Mouse (Mus musculus): Measurements from ENCODE around the gene Flywch1. TPM values are rescaled to one million over a fixed set of nuclear protein-coding genes. Genes with fewer than 3 reads are reported as not detected.

Gene Flywch1
- total RNA-seq, 2 experiments from 2014 or later = 32.8 to 33.4 TPM

DNA sequence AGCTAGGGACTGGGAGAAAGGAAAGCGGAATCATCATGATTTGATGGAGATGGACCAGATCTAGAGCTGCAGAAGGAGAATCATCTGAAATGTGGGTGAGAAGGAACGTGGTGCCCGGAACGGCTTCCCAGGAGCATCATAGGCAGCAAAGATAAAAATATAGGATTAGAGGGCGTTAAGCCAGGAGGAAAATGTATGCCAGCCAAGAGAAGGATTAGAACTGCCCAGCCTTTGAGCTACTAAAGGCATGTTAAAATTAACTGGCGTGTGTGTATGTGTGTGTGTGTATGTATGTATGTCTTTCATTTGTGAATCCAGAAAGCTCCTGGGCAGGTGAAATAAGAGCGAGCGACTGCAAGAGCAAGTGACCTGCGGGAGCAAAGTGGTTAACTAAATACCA, 68.1 kb downstream of the Flywch1 start:
- no peak for DNase-seq

Other genes with a start within 250 kb of the Flywch1 start
- 1 to 10 TPM; 5.8 to 6.3 TPM for gene Zfp213, start 207.4 kb downstream of the Flywch1 start, total RNA-seq (2021)
- 10 to 100 TPM in 1 of 2 experiments, 1 to 10 TPM in 1; 9.3 to 10.3 TPM for gene Zfp13, start 172.1 kb downstream of the Flywch1 start, total RNA-seq (2021)
- gene Zscan10, start 170.7 kb downstream of the Flywch1 start, total RNA-seq (2021) = not detected
- under 1 TPM; 0.48 to 0.50 TPM for gene Mmp25, start 126.3 kb downstream of the Flywch1 start, total RNA-seq (2021)
- gene Bicdl2, start 111.1 kb downstream of the Flywch1 start, total RNA-seq (2021) = under 1 TPM in 1 of 2 experiments, not detected in 1; 0.14 TPM
- gene Hcfc1r1, start 98.0 kb downstream of the Flywch1 start, total RNA-seq (2021) = 100 to 1,000 TPM; 214 to 238 TPM
- 10 to 100 TPM; 24.8 to 28.8 TPM for gene Thoc6, start 97.7 kb downstream of the Flywch1 start, total RNA-seq (2021)
- 100 to 1,000 TPM; 212 to 246 TPM for gene Tnfrsf12a, start 94.1 kb downstream of the Flywch1 start, total RNA-seq (2021)
- gene Cldn6, start 92.4 kb downstream of the Flywch1 start, total RNA-seq (2021) = not detected
- gene Cldn9, start 87.6 kb downstream of the Flywch1 start, total RNA-seq (2021) = not detected
- gene 1520401A03Rik, start 48.8 kb downstream of the Flywch1 start, total RNA-seq (2021) = not detected
- 10 to 100 TPM; 16.6 to 16.7 TPM for gene Pkmyt1, start 45.3 kb downstream of the Flywch1 start, total RNA-seq (2021)
- 10 to 100 TPM; 19.1 to 19.3 TPM for gene Paqr4, start 30.7 kb downstream of the Flywch1 start, total RNA-seq (2021)
- not detected for gene Kremen2, start 25.8 kb downstream of the Flywch1 start, total RNA-seq (2021)
- gene Flywch2, start 14.5 kb upstream of the Flywch1 start, total RNA-seq (2021) = 1 to 10 TPM; 1.2 to 2.2 TPM
- gene Srrm2, start 18.9 kb upstream of the Flywch1 start, total RNA-seq (2021) = 100 to 1,000 TPM; 275 to 287 TPM
- gene Elob, start 57.5 kb upstream of the Flywch1 start, total RNA-seq (2021) = 100 to 1,000 TPM; 413 to 427 TPM
- not detected for gene Prss33, start 64.5 kb upstream of the Flywch1 start, total RNA-seq (2021)
- not detected for gene Prss32, start 72.3 kb upstream of the Flywch1 start, total RNA-seq (2021)
- not detected for gene Prss41, start 72.6 kb upstream of the Flywch1 start, total RNA-seq (2021)
- not detected for gene Prss21, start 96.5 kb upstream of the Flywch1 start, total RNA-seq (2021)
- gene Dcpp1, start 109.3 kb upstream of the Flywch1 start, total RNA-seq (2021) = not detected
- not detected for gene Dcpp2, start 109.3 kb upstream of the Flywch1 start, total RNA-seq (2021)
- gene Dcpp3, start 145.9 kb upstream of the Flywch1 start, total RNA-seq (2021) = not detected
- gene Sbp, start 170.1 kb upstream of the Flywch1 start, total RNA-seq (2021) = not detected
- not detected for gene Sbpl, start 183.7 kb upstream of the Flywch1 start, total RNA-seq (2021)
- not detected for gene Prss30, start 209.0 kb upstream of the Flywch1 start, total RNA-seq (2021)
- gene Prss22, start 226.5 kb upstream of the Flywch1 start, total RNA-seq (2021) = not detected

All from heart, postnatal 4 days (tissue).